ENCODE assay signal across 9 mouse cellular contexts in genomic region chr5:115397839-115398780, GRCm38 (mm10). TPM values are rescaled to one million over a fixed set of nuclear protein-coding genes. Genes with fewer than 3 reads are reported as not detected.
DNase-seq lines count a peak whose midpoint lies in the region; ATAC-seq and TF ChIP-seq lines count a peak whose summit lies in the region.
"Had no signal": no experiment of that assay in that cellular context is flagged by ENCODE, and none has a peak within 500 bp of the region (broad histone marks: within the 10 kb centered on the region; RNA-seq: fewer than 3 reads in every experiment).

No protein-coding gene starts in this region.

- intact Hi-C loops in heart, postnatal 10 days (cut with DNase I) = no loop called here
- intact Hi-C loops in left cerebral cortex, postnatal 10 days (cut with DNase I) = no loop called here

- peaks cover 22% of the 10 kb centered on the region for H3K27me3 ChIP-seq in heart, postnatal 0 days (ENCODE audit: control insufficient read depth, insufficient read depth, low read length)
- no peaks in the 10 kb centered on the region; the same call in 1 of the 2 replicates for H3K27me3 ChIP-seq in cerebellum, adult 2 months (ENCODE audit: control insufficient read depth, insufficient read depth, low read length)
- H3K27me3 ChIP-seq in forebrain, embryonic 16.5 days (replicated peaks; ENCODE audit: control insufficient read depth, insufficient read depth, low read length) = no peaks in the 10 kb centered on the region
- H3K27me3 ChIP-seq: Patski had no signal

- TF ChIP-seq CTCF in heart, postnatal 0 days (IDR thresholded peaks at IDR 0.05; ENCODE audit: low read depth) = no peak
- no peak for TF ChIP-seq CTCF in cerebellum, adult 2 months (IDR thresholded peaks at IDR 0.05; ENCODE audit: borderline replicate concordance, insufficient read depth, low read depth, low read length)

- no peak for ATAC-seq in heart, postnatal 0 days (ENCODE audit: insufficient read depth, low read depth)
- peak; percentile 93 for ATAC-seq in forebrain, embryonic 16.5 days
- ATAC-seq: Patski had no signal

- H3K4me3 ChIP-seq in heart, postnatal 0 days (ENCODE audit: low read depth, low read length) = peak overlapping the region; percentile 32
- H3K4me3 ChIP-seq in cerebellum, adult 2 months (replicated peaks; ENCODE audit: insufficient read depth, low read depth, low read length) = peak overlapping the region; percentile 49
- peak overlapping the region; percentile 41 for H3K4me3 ChIP-seq in forebrain, embryonic 16.5 days (replicated peaks; ENCODE audit: low read length)

- H3K9me3 ChIP-seq in heart, postnatal 0 days (replicated peaks; ENCODE audit: control insufficient read depth, low read length) = no peaks in the 10 kb centered on the region
- no peaks in the 10 kb centered on the region for H3K9me3 ChIP-seq in forebrain, embryonic 16.5 days (ENCODE audit: control insufficient read depth, low read length)

- H3K4me2 ChIP-seq in heart, postnatal 0 days (ENCODE audit: low read depth, low read length) = peak overlapping the region; percentile 66
- peak overlapping the region; percentile 53 for H3K4me2 ChIP-seq in forebrain, embryonic 16.5 days (ENCODE audit: low read length)

- no peak for DNase-seq in heart, postnatal 0 days (ENCODE audit: low spot score)
- DNase-seq in heart, postnatal 10 days = no peak
- DNase-seq in cerebellum, adult 2 months = peak; percentile 41 to 42
- peak; percentile 31 to 69 for DNase-seq in left cerebral cortex, postnatal 10 days (ENCODE audit: extremely low spot score in 1 of 2, low spot score in 2 of 2)
- peak; percentile 87 for DNase-seq in neural tube, embryonic 10.5 days (ENCODE audit: extremely low spot score, low spot score)
- no peak for DNase-seq in thymus, postnatal 14 days
- no peak for DNase-seq in thymus, postnatal 10 days (ENCODE audit: low spot score in 2 of 2)

- no peaks in the 10 kb centered on the region for H3K36me3 ChIP-seq in heart, postnatal 0 days (replicated peaks; ENCODE audit: control insufficient read depth, insufficient read depth, low read length)
- no peaks in the 10 kb centered on the region for H3K36me3 ChIP-seq in forebrain, embryonic 16.5 days (ENCODE audit: control insufficient read depth, insufficient read depth)

- H3K9ac ChIP-seq in heart, postnatal 0 days (replicated peaks; ENCODE audit: low read depth, low read length) = peak overlapping the region; percentile 48; the same call in 1 of the 2 replicates
- peak overlapping the region; percentile 81 for H3K9ac ChIP-seq in forebrain, embryonic 16.5 days (replicated peaks; ENCODE audit: low read depth, low read length)

- TF ChIP-seq POLR2A in cerebellum, adult 2 months (IDR thresholded peaks at IDR 0.05; ENCODE audit: borderline replicate concordance, insufficient read depth, low read length) = no peak

- TF ChIP-seq EP300 in heart, postnatal 0 days (IDR thresholded peaks at IDR 0.05; ENCODE audit: low read depth) = no peak

- H3K27ac ChIP-seq in heart, postnatal 0 days (ENCODE audit: low read depth) = no peak overlapping the region
- H3K27ac ChIP-seq in cerebellum, adult 2 months (ENCODE audit: insufficient read depth, low read length) = no peak overlapping the region
- peak overlapping the region; percentile 87 for H3K27ac ChIP-seq in forebrain, embryonic 16.5 days (ENCODE audit: low read length)

- 5% methylated on average over 46 of the region's 48 CpGs for WGBS in heart, postnatal 0 days
- WGBS in cerebellum, adult 2 months = 5% methylated on average over 48 of the region's 48 CpGs
- WGBS in forebrain, embryonic 16.5 days = under 1% methylated on average over 46 of the region's 48 CpGs

- 0 out of 2 replicates have a peak, but pooled peaks cover 9% of the 10 kb centered on the region for H3K4me1 ChIP-seq in heart, postnatal 0 days (ENCODE audit: control insufficient read depth, insufficient read depth)
- H3K4me1 ChIP-seq in cerebellum, adult 2 months (ENCODE audit: control insufficient read depth, insufficient read depth, low read length) = no peaks in the 10 kb centered on the region
- H3K4me1 ChIP-seq in forebrain, embryonic 16.5 days (replicated peaks; ENCODE audit: control insufficient read depth, insufficient read depth, low read length) = peaks cover 16% of the 10 kb centered on the region

RNA-seq across cellular contexts. Expression of gene Msi1, which starts 31.3 kb away (rescaled TPM):
- 2.5 and 5.6 TPM in 2 replicates for total RNA-seq in heart, postnatal 0 days (2014; rRNA removed; ENCODE audit: low replicate concordance)
- 0.99 and 1.1 TPM in 2 replicates for polyA plus RNA-seq in heart, postnatal 0 days (2015; fragmentation: Nextera tagmentation; extraction: Ambion mirVana)
- total RNA-seq in heart, postnatal 10 days (2021) = 1 to 10 TPM; 3.1 to 4.3 TPM
- 56.5 and 60.4 TPM in 2 replicates for polyA plus RNA-seq in cerebellum, adult 2 months (2012; rRNA removed)
- 53.9 and 62.2 TPM in 2 replicates for polyA plus RNA-seq in forebrain, embryonic 16.5 days (2015; fragmentation: Nextera tagmentation; extraction: Ambion mirVana)
- total RNA-seq in left cerebral cortex, postnatal 10 days (2021) = 10 to 100 TPM; 54.2 to 58.0 TPM

RNA-seq across cellular contexts. Expression of gene Cox6a1, which starts 49.3 kb away (rescaled TPM):
- 1,673 and 1,690 TPM in 2 replicates for total RNA-seq in heart, postnatal 0 days (2014; rRNA removed; ENCODE audit: low replicate concordance)
- 2,126 and 2,128 TPM in 2 replicates for polyA plus RNA-seq in heart, postnatal 0 days (2015; fragmentation: Nextera tagmentation; extraction: Ambion mirVana)
- 100 to 1,000 TPM; 464 to 577 TPM for total RNA-seq in heart, postnatal 10 days (2021)
- polyA plus RNA-seq in cerebellum, adult 2 months (2012; rRNA removed) = 2,268 and 2,327 TPM in 2 replicates
- polyA plus RNA-seq in forebrain, embryonic 16.5 days (2015; fragmentation: Nextera tagmentation; extraction: Ambion mirVana) = 864 and 925 TPM in 2 replicates
- total RNA-seq in left cerebral cortex, postnatal 10 days (2021) = 100 to 1,000 TPM; 685 to 725 TPM

RNA-seq across cellular contexts. Expression of gene Triap1, which starts 57.1 kb away (rescaled TPM):
- 13.0 and 27.2 TPM in 2 replicates for total RNA-seq in heart, postnatal 0 days (2014; rRNA removed; ENCODE audit: low replicate concordance)
- polyA plus RNA-seq in heart, postnatal 0 days (2015; fragmentation: Nextera tagmentation; extraction: Ambion mirVana) = 39.2 and 42.3 TPM in 2 replicates
- 10 to 100 TPM; 23.2 to 24.3 TPM for total RNA-seq in heart, postnatal 10 days (2021)
- 29.7 and 30.3 TPM in 2 replicates for polyA plus RNA-seq in cerebellum, adult 2 months (2012; rRNA removed)
- 59.9 and 62.3 TPM in 2 replicates for polyA plus RNA-seq in forebrain, embryonic 16.5 days (2015; fragmentation: Nextera tagmentation; extraction: Ambion mirVana)
- 10 to 100 TPM; 30.3 to 32.8 TPM for total RNA-seq in left cerebral cortex, postnatal 10 days (2021)

RNA-seq across cellular contexts. Expression of gene Gatc, which starts 57.1 kb away (rescaled TPM):
- 10.4 and 19.4 TPM in 2 replicates for total RNA-seq in heart, postnatal 0 days (2014; rRNA removed; ENCODE audit: low replicate concordance)
- 14.8 and 15.1 TPM in 2 replicates for polyA plus RNA-seq in heart, postnatal 0 days (2015; fragmentation: Nextera tagmentation; extraction: Ambion mirVana)
- 10 to 100 TPM; 16.7 to 18.2 TPM for total RNA-seq in heart, postnatal 10 days (2021)
- 32.8 and 33.6 TPM in 2 replicates for polyA plus RNA-seq in cerebellum, adult 2 months (2012; rRNA removed)
- polyA plus RNA-seq in forebrain, embryonic 16.5 days (2015; fragmentation: Nextera tagmentation; extraction: Ambion mirVana) = 35.9 and 40.7 TPM in 2 replicates
- total RNA-seq in left cerebral cortex, postnatal 10 days (2021) = 10 to 100 TPM; 23.8 to 25.5 TPM

Comparison
In these comparisons a context has a peak if more than half of its experiments do, and no peak if none do; other contexts are left out.
1. DNase-seq: peak in cerebellum, adult 2 months (2 of 2), left cerebral cortex, postnatal 10 days (2 of 2) and neural tube, embryonic 10.5 days (single experiment); none in heart, postnatal 0 days (single experiment), heart, postnatal 10 days (0 of 2), thymus, postnatal 14 days (single experiment) and thymus, postnatal 10 days (0 of 2).
2. Peak in every context shown above with its lines, with median percentiles within 50 percentile points of each other: H3K4me3 ChIP-seq.